Mouse (Mus musculus) adrenal gland, postnatal 25 days (tissue): ENCODE data around the gene B3gat3. TPM values are rescaled to one million over a fixed set of nuclear protein-coding genes. Genes with fewer than 3 reads are reported as not detected.

Experiments
- DNase-seq: peaks from one replicate; pipeline ENCODE4 v3.0.0; 2021; ENCODE audit warnings: mixed read lengths
- total RNA-seq: library from RNA; stranded (reverse); gene quantifications from 2 replicates; pipeline ENCODE4 v1.2.3, GENCODE M21; 2021

B3gat3 gene
- total RNA-seq, 1 experiment from 2014 or later: 58.5 TPM

DNA sequence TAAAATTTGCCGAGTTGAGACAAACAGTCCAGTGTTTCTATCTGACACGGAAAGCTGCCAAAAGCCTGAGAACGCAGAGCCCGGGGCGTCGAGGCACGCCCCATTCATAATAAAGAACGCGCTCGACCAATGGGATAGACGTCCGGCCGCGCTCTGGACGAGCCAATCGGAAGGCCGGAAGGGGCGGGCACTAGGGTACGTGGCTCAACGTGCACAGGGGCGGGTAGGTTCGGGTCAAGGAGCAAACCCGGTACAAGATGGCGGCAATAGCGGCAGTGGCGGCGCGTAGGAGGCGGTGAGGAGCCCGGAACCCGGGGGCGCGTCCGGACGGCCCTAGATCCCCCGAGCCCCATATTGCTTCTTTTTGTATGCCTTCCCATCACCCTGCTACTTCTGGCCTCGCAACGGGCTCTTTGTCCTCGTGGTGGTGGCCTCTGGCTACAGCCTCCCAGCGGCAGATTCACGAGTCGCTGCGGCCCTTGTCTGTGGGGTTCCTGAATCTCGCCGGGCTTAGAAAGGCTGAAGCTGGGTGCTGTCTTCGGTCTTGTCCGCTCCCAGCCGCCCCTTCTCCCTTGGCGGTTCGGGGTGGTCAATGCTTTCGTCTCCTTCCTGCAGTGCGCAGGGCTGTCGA is 22.2 kb upstream of the B3gat3 start, which contains the start of gene Ganab:
Gene Ganab, plus strand, starts transcription at position 207 of the 631 bp plus-strand sequence.
- DNase-seq: peak; percentile 94

- no peak for DNase-seq
Measured at GRCm38 (mm10) chr19:8898576-8898975, 21.6 kb upstream of the B3gat3 start.

DNA sequence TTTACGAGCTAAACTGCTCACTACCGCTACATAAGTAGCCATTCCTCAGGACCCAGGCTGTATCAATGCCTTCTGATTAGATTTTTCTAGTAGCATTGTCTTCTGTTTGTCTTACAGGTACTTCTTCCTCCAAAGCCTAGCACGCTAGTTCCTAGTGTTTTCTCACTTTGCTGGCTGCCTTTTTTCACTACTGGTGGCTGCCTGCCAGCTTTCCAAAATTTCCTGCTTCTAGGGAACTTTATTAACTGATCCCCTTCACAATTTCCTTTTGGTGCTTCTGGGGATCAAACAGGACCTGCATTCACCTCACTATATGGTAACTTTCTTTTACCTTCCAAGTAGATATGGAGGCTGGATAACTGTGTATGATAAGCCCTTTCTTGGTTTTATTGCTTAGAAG is 21.1 kb upstream of the B3gat3 start:
- no peak for DNase-seq

DNA sequence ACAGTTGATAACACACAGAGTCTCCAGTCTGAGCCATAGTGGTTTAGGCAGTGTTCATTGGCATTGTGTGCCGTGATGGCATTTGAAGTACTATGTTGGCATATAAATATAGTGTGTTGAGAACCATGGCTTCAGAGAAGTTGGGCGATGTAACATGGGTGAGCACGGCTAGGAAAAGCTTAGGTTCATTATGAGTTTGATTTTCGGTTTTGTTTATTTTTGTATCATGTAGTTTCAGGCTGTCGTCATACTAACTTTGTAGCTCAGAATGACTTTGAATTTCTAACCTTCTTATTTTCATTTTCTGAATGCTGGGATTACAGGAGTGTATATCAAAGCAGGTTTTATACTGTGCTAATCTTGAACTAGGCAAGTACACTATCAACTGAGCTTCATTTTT is 16.8 kb upstream of the B3gat3 start:
- DNase-seq: no peak

- DNase-seq: no peak
Measured at GRCm38 (mm10) chr19:8908531-8908930, 11.6 kb upstream of the B3gat3 start.

DNA sequence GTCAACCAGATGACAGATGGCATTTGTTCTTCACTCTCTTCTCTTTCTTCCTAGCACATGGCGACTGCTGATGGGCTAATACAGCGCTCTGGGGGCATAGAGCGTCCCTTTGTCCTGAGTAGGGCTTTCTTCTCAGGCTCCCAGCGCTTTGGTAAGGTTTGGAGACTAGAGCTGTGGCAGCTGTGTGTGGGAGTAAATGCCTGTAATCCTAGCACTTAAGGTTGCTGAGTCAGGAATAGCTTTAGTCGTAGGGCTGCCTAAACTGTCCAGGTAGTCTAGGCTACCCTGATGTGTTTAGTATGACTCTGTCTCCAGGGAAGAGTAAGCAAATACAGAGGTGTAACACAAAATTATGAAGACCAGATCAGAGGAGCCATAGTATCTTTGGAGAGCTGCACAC is 8.4 kb upstream of the B3gat3 start:
- DNase-seq: no peak

DNA sequence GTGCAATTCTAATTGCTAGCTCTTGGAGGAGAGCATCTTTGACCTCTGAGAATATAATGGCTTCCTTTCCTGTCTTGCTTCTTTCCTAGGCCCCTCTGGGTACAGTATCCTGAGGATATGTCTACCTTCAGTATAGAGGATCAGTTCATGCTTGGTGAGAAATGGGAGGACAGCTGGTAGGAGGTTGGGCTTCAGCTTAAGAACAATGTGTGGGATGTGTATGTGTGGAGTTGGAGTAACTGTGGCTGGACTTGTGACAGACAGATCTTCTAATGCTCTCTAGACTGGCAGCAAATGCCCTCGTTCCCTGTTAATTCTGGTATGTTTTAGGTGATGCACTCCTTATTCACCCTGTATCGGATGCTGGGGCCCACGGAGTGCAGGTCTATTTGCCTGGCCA is 6.0 kb upstream of the B3gat3 start:
- no peak for DNase-seq

- DNase-seq: no peak
Measured at GRCm38 (mm10) chr19:8919000-8919399, 1.2 kb upstream of the B3gat3 start.

- DNase-seq: no peak
Measured at GRCm38 (mm10) chr19:8919684-8920072, 496 bp upstream of the B3gat3 start.

DNA sequence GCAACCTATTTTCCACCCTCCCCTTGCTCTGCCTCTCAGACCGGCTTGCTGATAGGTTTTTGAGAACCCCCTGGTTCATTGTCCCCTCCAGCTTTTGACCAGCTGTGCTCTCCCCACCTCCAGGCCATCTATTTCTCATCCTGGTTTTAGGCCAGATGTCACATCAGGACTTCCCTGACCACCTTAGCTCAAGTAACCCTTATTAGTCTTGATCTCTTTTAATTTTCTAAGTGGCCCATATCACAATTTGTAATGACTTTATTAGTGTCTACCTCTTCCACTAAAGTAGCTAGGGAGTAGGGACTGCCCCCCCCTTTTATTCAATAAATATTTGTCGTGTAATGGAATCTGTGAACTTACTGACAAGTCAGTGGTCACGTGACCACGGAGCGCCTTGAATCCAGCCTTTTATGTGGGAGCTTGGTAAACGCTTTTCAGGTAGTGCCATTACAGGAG is 690 bp downstream of the B3gat3 start:
- DNase-seq: no peak

- DNase-seq: no peak
Measured at GRCm38 (mm10) chr19:8921741-8922140, 1.6 kb downstream of the B3gat3 start.

GRCm38 (mm10) chr19:8926766-8927165 is 6.6 kb downstream of the B3gat3 start:
- DNase-seq: no peak

DNA sequence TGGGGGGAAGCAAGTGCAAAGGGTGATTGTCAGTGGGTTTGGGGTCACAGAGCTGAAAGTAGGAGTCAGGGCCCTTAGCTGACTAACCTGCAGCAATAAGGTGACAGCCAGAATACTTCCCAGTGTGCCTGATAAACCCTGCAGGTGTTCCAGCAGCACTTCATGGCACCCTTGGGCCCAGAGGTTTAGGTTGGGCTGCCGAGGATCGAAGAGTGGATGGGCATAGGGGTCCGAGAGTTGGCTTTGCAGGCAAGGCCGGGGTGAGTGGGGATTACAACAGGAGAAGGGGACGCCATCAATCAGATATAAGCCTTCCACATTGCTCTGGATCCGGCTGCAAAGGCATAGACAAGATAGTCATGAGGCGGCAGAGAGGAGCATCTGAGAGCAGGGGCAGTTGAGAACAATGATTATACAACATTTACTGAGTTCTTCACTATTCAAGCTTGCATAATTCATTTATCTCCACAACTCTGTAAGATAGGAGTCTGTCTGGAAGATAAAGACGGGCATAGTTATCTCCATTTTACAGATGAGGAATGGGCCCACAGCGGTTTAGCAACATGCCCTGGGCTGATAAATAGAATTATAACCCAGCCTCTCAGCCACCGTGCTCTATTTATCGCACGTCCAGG is 7.8 kb downstream of the B3gat3 start:
- DNase-seq: no peak

DNA sequence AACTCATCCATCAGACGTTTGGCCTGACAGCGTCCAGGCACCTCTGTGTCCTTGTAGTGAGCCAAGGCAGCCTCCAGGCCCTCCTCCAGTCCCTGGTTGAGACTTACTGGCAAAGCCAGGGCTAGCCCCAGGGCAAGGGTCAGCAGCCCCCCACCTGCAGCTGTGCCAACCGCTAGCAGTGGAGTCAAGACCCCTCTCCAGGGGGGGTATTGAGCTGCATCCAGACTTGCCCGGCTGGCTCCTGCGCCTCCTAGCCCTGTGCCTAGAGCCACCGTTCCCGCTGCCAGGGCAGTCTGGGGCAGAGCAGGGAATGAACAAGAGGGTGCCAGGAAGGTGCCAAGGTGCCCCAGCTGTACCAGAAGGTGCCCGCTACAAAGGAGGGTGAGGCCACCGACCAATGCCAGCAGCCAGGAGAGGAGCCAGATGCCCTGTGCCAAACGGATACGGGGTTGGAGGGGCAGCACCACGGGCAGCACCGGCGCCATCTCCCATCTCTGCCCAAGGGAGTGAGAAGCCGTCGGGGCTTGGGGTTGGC is 8.6 kb downstream of the B3gat3 start:
- DNase-seq: no peak

- DNase-seq: peak; percentile 90
Measured at GRCm38 (mm10) chr19:8929224-8930088, 9.3 kb downstream of the B3gat3 start, which contains the start of the genes Rom1 and Eml3. Rom1 (minus strand) TSS chr19:8929356. Eml3 (plus strand) TSS chr19:8929552.

- no peak for DNase-seq
Measured at GRCm38 (mm10) chr19:8930117-8930516, 9.9 kb downstream of the B3gat3 start.

DNA sequence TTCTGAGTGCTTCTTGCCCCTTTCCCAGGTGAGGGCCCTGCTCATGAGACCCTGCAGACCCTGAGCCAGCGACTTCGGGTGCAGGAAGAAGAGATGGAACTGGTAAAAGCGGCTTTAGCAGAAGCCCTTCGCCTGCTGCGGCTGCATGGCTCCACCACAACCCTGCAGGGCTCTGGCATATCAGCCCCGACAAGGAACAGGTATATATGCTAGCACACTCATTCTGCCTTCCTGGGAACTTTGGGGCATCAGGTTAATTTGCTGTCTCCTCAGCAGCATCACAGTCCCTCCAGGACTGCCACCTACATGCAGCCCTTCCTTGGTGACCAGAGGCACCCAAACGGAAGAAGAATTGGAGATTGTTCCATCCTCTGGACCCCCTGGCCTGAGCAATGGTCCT is 10.6 kb downstream of the B3gat3 start:
- no peak for DNase-seq

DNA sequence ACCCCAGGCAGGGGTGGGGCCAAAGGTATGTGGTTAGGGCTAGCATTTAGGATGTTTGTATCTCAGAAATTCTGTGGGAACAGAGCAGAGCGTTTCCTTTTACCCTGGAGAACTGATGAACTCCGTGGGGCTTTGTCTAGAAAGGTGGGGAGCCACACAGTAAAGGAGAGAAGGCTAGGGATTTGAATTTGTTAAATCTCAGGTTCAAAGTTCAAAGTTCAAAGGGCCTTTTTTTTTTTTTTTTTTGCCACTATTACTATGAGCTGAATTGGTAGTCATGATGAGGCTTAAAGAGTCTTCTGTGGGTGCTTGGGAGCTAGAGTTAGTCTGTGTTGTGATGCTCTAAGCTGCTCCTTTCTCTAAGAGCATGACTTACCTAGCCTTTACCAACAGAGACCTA is 16.6 kb downstream of the B3gat3 start:
- no peak for DNase-seq

GRCm38 (mm10) chr19:8940526-8941133 is 20.5 kb downstream of the B3gat3 start:
- DNase-seq: no peak

GRCm38 (mm10) chr19:8941136-8941514 is 21.0 kb downstream of the B3gat3 start:
- no peak for DNase-seq

- peak; percentile 98 for DNase-seq
Measured at GRCm38 (mm10) chr19:8941515-8942217, 21.5 kb downstream of the B3gat3 start, which contains the start of gene Mta2. Mta2 (plus strand) TSS chr19:8941875.
